Mouse (Mus musculus): Measurements from ENCODE around the gene Tmem139.

Gene Tmem139

GRCm38 (mm10) chr6:42276151-42276550 lies 14.4 kb downstream of the Tmem139 start:
- no peak for DNase-seq (ENCODE audit: low spot score in 2 of 2)

DNA sequence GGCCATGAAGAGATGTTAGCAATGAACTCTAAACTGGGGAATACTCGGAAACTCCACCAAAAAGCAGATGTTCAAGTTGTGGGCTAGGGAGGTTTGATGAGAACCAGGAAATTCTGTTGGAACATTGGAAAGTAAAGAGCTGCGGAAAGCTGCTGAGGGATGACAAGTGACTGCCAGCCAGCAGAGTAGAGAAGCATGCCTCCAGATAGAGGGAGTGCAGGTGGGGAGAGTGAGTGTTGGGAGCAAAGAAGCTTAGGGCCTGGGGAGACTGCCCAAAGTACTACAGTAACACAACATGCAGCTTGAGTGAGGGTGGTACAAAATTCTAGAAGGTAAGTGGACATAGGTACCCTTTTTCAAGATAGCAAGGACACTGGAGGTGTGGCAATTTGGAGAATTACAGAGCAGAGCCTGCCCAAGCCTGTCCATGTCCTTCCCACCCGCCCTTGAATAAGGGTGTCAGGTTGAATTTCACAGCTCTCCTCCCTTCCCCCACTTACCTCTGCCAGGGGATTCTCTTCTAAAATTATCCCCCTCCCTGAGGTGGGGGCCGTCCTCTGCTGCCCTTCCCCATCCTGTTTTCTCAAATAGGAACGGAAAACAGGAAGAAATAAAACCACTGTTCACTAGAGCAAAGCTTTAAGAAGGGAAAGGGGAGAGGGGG lies 21.2 kb downstream of the Tmem139 start:
- no peak for DNase-seq (ENCODE audit: low spot score in 2 of 2)

GRCm38 (mm10) chr6:42286448-42286847 lies 24.7 kb downstream of the Tmem139 start, which contains the start of gene Clcn1:
Gene Clcn1 (plus strand): TSS chr6:42286685.
- DNase-seq (ENCODE audit: low spot score in 2 of 2) = no peak

GRCm38 (mm10) chr6:42287562-42287961 lies 25.8 kb downstream of the Tmem139 start:
- no peak for DNase-seq (ENCODE audit: low spot score in 2 of 2)

DNA sequence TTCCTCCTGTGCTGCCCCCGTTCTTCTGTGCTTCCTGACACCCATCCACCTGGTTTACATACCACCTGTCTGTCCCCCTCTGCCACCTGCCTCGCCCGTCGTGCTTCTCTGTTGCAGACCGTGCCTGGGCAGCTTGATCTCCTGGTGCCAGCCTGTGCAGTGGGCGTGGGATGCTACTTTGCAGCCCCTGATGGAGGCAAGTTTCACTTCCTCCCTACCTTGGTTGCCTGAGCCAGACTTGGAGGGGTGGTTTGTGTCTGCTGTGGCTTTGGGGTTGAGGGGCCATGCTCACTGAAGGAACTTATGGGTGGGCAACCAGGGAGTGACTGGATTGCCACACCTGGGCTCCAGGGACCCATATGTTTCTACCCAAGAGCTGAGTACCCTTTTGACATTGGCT lies 31.6 kb downstream of the Tmem139 start:
- peak in 1 of 2 experiments; percentile 46 for DNase-seq (ENCODE audit: low spot score in 2 of 2)

DNA sequence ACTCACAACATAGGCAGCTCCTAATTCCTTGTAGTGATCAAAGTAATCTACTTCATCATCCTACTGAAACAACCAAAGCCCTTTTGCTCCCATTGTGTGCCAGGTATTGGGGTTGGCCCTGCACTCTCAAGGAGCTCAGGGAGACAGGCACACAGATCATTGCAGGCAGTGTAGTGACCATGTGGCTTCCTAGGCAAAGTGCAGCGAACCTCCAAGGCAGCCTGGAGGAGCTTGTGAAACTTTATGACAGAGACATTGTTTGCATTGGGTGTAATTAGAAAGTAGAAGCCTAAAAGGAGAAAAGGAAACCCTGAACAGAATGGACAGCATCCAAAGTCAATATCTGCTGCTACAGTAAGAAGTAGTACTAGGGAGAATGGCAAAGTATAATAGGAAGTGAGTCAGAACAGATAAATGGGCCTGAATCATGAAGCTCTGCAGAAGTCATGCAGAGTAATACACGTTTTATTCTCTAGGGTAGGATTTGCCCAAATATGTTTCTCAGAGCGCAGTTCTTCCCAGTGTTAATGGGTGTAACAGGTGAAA lies 33.9 kb downstream of the Tmem139 start:
- DNase-seq (ENCODE audit: low spot score in 2 of 2) = no peak

GRCm38 (mm10) chr6:42299362-42299761 lies 37.6 kb downstream of the Tmem139 start:
- no peak for DNase-seq (ENCODE audit: low spot score in 2 of 2)

GRCm38 (mm10) chr6:42309816-42310378 lies 48.1 kb downstream of the Tmem139 start:
- DNase-seq (ENCODE audit: low spot score in 2 of 2) = no peak

DNA sequence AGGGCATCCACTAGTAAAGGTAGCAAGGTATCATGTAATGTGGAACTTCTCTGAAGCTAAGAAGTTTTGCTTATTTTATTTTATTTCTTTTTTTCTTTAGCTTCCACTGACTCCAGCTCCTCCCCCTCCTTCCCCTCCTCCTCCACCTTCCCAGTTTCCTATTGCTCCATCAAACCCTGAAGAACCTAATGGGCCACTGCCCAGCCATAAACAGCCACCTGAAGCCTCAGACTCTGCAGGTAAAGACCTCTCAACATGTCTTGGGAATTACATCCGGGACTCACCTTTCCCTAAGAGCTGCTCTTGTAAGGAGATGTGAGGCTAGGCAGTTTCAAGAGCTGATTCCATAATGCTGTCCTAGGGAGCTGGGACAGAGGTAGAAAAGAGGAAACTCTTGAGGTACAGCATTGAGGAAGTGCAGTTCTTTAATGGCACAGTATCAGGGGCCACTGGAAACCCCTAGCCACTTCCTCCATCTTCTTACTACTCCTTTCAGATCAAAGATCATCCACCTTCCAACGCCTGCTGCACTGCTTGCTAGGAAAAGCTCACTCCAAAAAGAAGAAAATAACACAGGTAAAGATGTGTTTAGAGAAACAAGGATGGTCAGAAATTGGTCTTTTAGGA lies 48.8 kb downstream of the Tmem139 start:
- DNase-seq (ENCODE audit: low spot score in 2 of 2) = no peak

Data from spleen, postnatal 10 days (tissue).